Mouse (Mus musculus) heart, embryonic 10.5 days (tissue): ENCODE measurements at regions not wholly inside any gene's neighbourhood (a gene's known extent, or its start where the extent isn't known, plus 50 kb on each side); places are given as distances from the start of the nearest gene placed in this dataset.

Experiments
- DNase-seq: peaks from one replicate; pipeline ENCODE4 v3.0.0-alpha.2; 2017; ENCODE audit warnings: low spot score
- H3K27ac ChIP-seq: fragments of 300-500 bp; sonication (generic); 2 replicates; pipeline ENCODE4 v1.5.1; 2016; ENCODE audit warnings: mild to moderate bottlenecking
- H3K27me3 ChIP-seq: fragments of 300-500 bp; sonication (generic); 2 replicates; pipeline ENCODE4 v1.6.1; 2016; ENCODE audit warnings: mild to moderate bottlenecking; ENCODE audit not compliant: poor library complexity, insufficient read depth, severe bottlenecking
- H3K36me3 ChIP-seq: fragments of 300-500 bp; sonication (generic); 2 replicates; pipeline ENCODE4 v1.6.1; 2016; ENCODE audit warnings: mild to moderate bottlenecking, moderate library complexity
- H3K4me1 ChIP-seq: fragments of 300-500 bp; sonication (generic); 2 replicates; pipeline ENCODE4 v1.6.1; 2016; ENCODE audit warnings: mild to moderate bottlenecking
- H3K4me3 ChIP-seq: fragments of 300-500 bp; sonication (generic); 2 replicates; pipeline ENCODE4 v1.5.1; 2016; ENCODE audit warnings: mild to moderate bottlenecking, moderate library complexity
- H3K9me3 ChIP-seq: fragments of 300-500 bp; sonication (generic); 2 replicates; pipeline ENCODE4 v1.6.1; 2016; ENCODE audit warnings: mild to moderate bottlenecking, moderate library complexity
- WGBS: fragments of 180-500 bp; shearing (Covaris S2); methylation state at CpG from one replicate; pipeline ENCODE4 v1.1.7; 2016; 5-methylcytosine and 5-hydroxymethylcytosine counted together

- Histone ChIP-seq H3K27ac (no peak overlapping the region), H3K27me3 (no peaks in the 10 kb centered on the region), H3K4me1 (0 out of 2 replicates have a peak, but pooled peaks cover 3% of the 10 kb centered on the region), H3K4me3 (no peak overlapping the region), H3K9me3 (no peaks in the 10 kb centered on the region), H3K36me3 (no peaks in the 10 kb centered on the region)
- 84% methylated on average over 8 of the region's 8 CpGs for WGBS
- DNase-seq, result no peak
Observed at GRCm38 (mm10) chr3:117152414-117152813, 183.6 kb upstream of the Palmd start.

- H3K36me3 ChIP-seq, result no peaks in the 10 kb centered on the region
- 0 out of 2 replicates have a peak, but pooled peaks cover 3% of the 10 kb centered on the region for H3K4me1 ChIP-seq
- no peaks in the 10 kb centered on the region for H3K9me3 ChIP-seq
- no peak for DNase-seq
- no peaks in the 10 kb centered on the region for H3K27me3 ChIP-seq
- H3K27ac ChIP-seq, result no peak overlapping the region
- no peak overlapping the region for H3K4me3 ChIP-seq
- WGBS, result 85% methylated on average over 2 of the region's 2 CpGs
Observed at GRCm38 (mm10) chr3:117147414-117147813, 178.6 kb upstream of the Palmd start.

GRCm38 (mm10) chr3:117139835-117140234, 171.0 kb upstream of the Palmd start:
- Histone ChIP-seq H3K27ac (no peak overlapping the region), H3K9me3 (no peaks in the 10 kb centered on the region), H3K4me3 (no peak overlapping the region), H3K4me1 (no peaks in the 10 kb centered on the region), H3K36me3 (no peaks in the 10 kb centered on the region), H3K27me3 (no peaks in the 10 kb centered on the region)
- no peak for DNase-seq
- 84% methylated on average over 2 of the region's 2 CpGs for WGBS

GRCm38 (mm10) chr3:117138720-117139119, 169.9 kb upstream of the Palmd start:
- WGBS, result 66% methylated on average over 7 of the region's 7 CpGs
- no peak for DNase-seq

GRCm38 (mm10) chr3:117132897-117133296, 164.1 kb upstream of the Palmd start:
- no peaks in the 10 kb centered on the region for H3K27me3 ChIP-seq
- no peaks in the 10 kb centered on the region for H3K36me3 ChIP-seq
- H3K9me3 ChIP-seq, result no peaks in the 10 kb centered on the region
- H3K27ac ChIP-seq, result no peak overlapping the region
- DNase-seq, result no peak
- H3K4me3 ChIP-seq, result no peak overlapping the region
- WGBS, result 88% methylated on average over 4 of the region's 4 CpGs
- no peaks in the 10 kb centered on the region for H3K4me1 ChIP-seq

More at GRCm38 (mm10) chr3:117138720-117139119, 169.9 kb upstream of the Palmd start:
- Histone ChIP-seq H3K9me3 (no peaks in the 10 kb centered on the region), H3K4me3 (no peak overlapping the region), H3K36me3 (no peaks in the 10 kb centered on the region), H3K4me1 (no peaks in the 10 kb centered on the region), H3K27ac (no peak overlapping the region), H3K27me3 (no peaks in the 10 kb centered on the region)

GRCm38 (mm10) chr3:117122211-117122610, 153.4 kb upstream of the Palmd start:
- no peak overlapping the region for H3K27ac ChIP-seq
- 93% methylated on average over 3 of the region's 3 CpGs for WGBS
- no peaks in the 10 kb centered on the region for H3K4me1 ChIP-seq
- no peaks in the 10 kb centered on the region for H3K9me3 ChIP-seq
- no peaks in the 10 kb centered on the region for H3K27me3 ChIP-seq
- no peak overlapping the region for H3K4me3 ChIP-seq
- H3K36me3 ChIP-seq, result no peaks in the 10 kb centered on the region
- no peak for DNase-seq

- no peak overlapping the region for H3K4me3 ChIP-seq
- H3K36me3 ChIP-seq, result no peaks in the 10 kb centered on the region
- DNase-seq, result no peak
- 62% methylated on average over 13 of the region's 13 CpGs for WGBS
- H3K9me3 ChIP-seq, result no peaks in the 10 kb centered on the region
- no peaks in the 10 kb centered on the region for H3K4me1 ChIP-seq
- no peaks in the 10 kb centered on the region for H3K27me3 ChIP-seq
- no peak overlapping the region for H3K27ac ChIP-seq
Observed at GRCm38 (mm10) chr3:117120086-117121055, 151.6 kb upstream of the Palmd start.

- no peak overlapping the region for H3K27ac ChIP-seq
- no peaks in the 10 kb centered on the region for H3K36me3 ChIP-seq
- WGBS, result 73% methylated on average over 5 of the region's 5 CpGs
- H3K27me3 ChIP-seq, result no peaks in the 10 kb centered on the region
- no peak for DNase-seq
- H3K4me1 ChIP-seq, result no peaks in the 10 kb centered on the region
- H3K9me3 ChIP-seq, result no peaks in the 10 kb centered on the region
- no peak overlapping the region for H3K4me3 ChIP-seq
Observed at GRCm38 (mm10) chr3:117119576-117119975, 150.8 kb upstream of the Palmd start.

GRCm38 (mm10) chr3:117117838-117118237, 149.1 kb upstream of the Palmd start:
- DNase-seq, result no peak
- H3K36me3 ChIP-seq, result no peaks in the 10 kb centered on the region
- WGBS, result 41% methylated on average over 1 of the region's 1 CpGs

GRCm38 (mm10) chr3:117116210-117116609, 147.4 kb upstream of the Palmd start:
- WGBS, result 85% methylated on average over 2 of the region's 2 CpGs

More at GRCm38 (mm10) chr3:117117838-117118237, 149.1 kb upstream of the Palmd start:
- no peaks in the 10 kb centered on the region for H3K9me3 ChIP-seq
- H3K4me3 ChIP-seq, result no peak overlapping the region
- no peak overlapping the region for H3K27ac ChIP-seq
- no peaks in the 10 kb centered on the region for H3K4me1 ChIP-seq
- no peaks in the 10 kb centered on the region for H3K27me3 ChIP-seq

GRCm38 (mm10) chr3:117112766-117113165, 144.0 kb upstream of the Palmd start:
- no peaks in the 10 kb centered on the region for H3K9me3 ChIP-seq
- DNase-seq, result no peak
- H3K27ac ChIP-seq, result no peak overlapping the region
- no peak overlapping the region for H3K4me3 ChIP-seq
- WGBS, result 78% methylated on average over 3 of the region's 3 CpGs
- no peaks in the 10 kb centered on the region for H3K36me3 ChIP-seq
- H3K27me3 ChIP-seq, result no peaks in the 10 kb centered on the region
- H3K4me1 ChIP-seq, result no peaks in the 10 kb centered on the region

More at GRCm38 (mm10) chr3:117116210-117116609, 147.4 kb upstream of the Palmd start:
- H3K36me3 ChIP-seq, result no peaks in the 10 kb centered on the region
- H3K27ac ChIP-seq, result no peak overlapping the region
- no peaks in the 10 kb centered on the region for H3K9me3 ChIP-seq
- H3K4me1 ChIP-seq, result no peaks in the 10 kb centered on the region
- DNase-seq, result no peak
- no peaks in the 10 kb centered on the region for H3K27me3 ChIP-seq
- no peak overlapping the region for H3K4me3 ChIP-seq

GRCm38 (mm10) chr3:117112304-117112703, 143.5 kb upstream of the Palmd start:
- Histone ChIP-seq H3K4me1 (no peaks in the 10 kb centered on the region), H3K9me3 (no peaks in the 10 kb centered on the region), H3K27me3 (no peaks in the 10 kb centered on the region), H3K27ac (no peak overlapping the region), H3K36me3 (no peaks in the 10 kb centered on the region), H3K4me3 (no peak overlapping the region)
- 86% methylated on average over 4 of the region's 4 CpGs for WGBS
- DNase-seq, result no peak

GRCm38 (mm10) chr3:117108966-117109700, 140.3 kb upstream of the Palmd start:
- Histone ChIP-seq H3K27ac (no peak overlapping the region), H3K9me3 (no peaks in the 10 kb centered on the region), H3K27me3 (no peaks in the 10 kb centered on the region), H3K36me3 (no peaks in the 10 kb centered on the region), H3K4me3 (no peak overlapping the region), H3K4me1 (no peaks in the 10 kb centered on the region)
- 60% methylated on average over 8 of the region's 8 CpGs for WGBS
- no peak for DNase-seq
